Mouse (Mus musculus): Measurements from ENCODE around the gene Zfp119a.

Zfp119a gene

DNA sequence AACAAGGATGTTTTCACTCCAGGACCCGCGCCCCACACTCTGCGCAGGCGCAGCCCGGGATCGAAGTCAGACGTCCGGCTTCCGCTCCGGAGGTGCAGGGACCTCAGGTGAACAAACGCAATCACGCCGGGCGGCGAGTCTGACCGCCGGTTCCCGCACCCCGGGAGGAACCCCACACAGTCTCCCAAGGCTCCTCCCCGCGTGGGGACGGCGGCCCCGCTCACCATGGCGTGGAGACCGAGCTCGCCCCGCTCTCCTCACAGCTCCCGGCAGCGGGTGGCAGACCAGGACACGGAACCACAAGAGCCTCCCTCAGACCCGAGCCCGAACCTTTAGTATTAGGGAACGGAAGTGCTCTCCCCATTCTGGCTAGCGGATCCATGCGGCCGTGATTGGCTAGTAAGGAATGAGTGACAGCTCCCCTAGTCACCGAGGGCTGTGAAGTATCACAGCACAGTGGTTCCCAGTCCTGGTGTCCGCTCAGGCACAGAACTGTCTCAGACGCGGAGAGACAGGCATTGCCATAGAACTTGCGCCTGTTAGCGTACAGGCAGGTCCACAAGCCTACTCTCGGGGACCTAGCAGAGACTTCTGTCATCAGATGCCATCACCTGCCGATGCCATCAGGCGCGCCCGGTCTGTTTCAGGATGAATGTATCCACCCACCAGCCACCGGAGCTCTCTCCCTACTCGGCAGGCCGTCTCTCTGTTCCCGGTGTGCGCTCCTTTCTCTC, at the start of gene Zfp119a:
Zfp119a (minus strand) TSS at position 295 of the 734 bp plus-strand sequence.
- in situ Hi-C loops (cut with MboI, MseI) = loop anchor here (5.0 kb wide), 2 partner anchors 53 to 167 kb away; partner anchors contain the start of gene Pot1b (in 1 of the 2)

DNA sequence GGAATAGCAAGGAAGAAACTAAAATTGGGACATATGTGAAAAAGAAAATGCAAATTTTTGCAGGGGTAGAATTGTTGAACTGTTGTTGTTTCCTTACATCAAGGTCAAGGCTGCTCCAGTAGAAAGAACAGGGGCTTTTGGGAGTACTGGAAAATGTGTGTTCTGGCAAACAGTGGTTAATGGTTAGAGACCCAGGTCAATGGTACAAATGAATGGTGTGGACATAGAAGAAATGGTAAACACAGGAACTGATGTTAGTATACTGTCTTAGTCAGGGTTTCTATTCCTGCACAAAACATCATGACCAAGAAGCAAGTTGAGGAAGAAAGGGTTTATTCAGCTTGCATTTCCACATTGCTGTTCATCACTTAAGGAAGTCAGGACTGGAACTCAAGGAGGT, 27.9 kb upstream of the Zfp119a start:
- in situ Hi-C loops (cut with MboI, MseI) = no loop called here

DNA sequence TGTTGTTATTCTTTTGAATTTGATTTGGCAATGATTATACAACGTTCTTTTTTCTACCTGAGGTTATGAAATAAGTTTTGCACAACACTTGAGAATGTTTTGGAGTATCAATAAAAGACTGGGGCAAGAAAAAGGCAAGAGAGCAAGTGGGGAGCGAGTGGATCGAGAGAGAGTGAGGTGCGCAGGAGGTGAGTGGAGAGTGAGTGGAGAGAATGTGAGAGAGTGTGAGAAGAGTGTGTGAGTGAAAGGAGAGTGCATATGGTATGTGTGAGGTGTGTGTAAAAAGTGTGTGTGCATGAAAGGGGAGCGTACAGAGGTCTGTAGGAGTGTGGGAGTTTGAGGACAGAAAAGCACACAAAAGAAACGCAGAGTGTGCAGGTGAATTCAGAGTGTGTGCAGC, 25.4 kb upstream of the Zfp119a start:
- in situ Hi-C loops (cut with MboI, MseI) = no loop called here

DNA sequence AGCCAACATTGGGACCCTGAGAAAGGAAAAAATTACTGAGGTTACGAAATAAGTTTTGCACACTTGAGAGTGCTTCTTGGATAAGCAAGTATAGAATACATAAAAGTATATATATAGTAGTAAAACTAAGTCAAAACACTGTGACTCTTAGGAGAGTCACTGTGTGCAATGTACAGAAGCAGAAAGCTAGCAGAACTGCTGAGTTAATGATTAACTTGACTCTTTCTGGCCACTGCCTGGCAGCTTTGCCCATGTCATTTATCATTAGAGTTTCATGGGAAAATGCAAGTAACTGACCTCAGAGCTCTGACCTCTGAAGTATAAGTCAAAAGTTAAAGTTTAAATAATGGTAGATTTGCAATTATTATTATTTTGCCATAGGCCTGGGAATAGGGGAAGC, 25.0 kb upstream of the Zfp119a start:
- in situ Hi-C loops (cut with MboI, MseI) = no loop called here

DNA sequence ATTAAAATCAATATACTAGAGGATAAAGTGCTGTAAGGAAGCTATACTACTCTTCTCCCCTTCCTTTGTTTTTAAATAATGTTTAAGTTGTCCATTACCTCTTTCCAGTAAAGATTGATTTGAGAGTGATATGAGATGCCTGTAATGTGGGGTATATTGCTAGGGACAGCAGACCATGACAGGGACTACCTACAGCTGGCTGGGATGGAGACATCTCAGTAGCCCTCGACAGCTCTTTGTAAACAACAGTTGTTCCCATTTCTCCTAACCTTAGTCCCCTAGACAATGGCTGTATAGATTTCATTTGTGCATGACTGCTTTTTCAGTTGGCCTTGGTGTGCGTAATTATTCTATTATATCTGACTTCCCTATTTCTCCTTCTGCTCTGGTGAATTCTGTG, 24.4 kb upstream of the Zfp119a start:
- in situ Hi-C loops (cut with MboI, MseI) = no loop called here

DNA sequence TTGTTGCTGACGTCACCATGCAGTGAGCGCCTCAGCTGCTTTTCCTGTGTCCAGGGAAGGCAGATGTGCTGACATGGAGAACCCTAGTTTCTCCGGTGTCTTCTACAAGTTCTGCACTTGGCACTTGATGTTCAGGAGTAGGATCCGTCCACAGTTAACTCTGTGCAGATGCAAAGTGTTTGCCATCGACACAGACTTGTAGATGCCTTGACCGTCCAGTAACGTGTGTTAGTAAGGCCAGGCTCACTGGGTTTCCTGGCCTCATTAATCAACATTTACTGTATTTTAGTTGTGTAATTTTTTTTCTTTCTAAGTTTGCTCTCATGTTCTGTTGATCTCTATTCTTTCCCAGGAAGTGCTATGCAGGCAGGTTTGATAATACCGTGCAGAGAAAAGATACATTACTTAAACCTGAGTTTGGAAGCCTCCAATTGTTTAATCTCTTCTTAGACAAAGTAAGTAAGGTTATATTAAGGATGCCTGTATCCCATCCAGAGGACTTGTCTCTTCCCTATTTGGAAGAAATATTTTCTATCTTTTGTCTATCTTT, 13.8 kb upstream of the Zfp119a start:
- in situ Hi-C loops (cut with MboI, MseI) = loop anchor here (5.0 kb wide), 2 partner anchors 40 to 55 kb away; partner anchors contain the start of gene Zfp119b (in 1 of the 2)

DNA sequence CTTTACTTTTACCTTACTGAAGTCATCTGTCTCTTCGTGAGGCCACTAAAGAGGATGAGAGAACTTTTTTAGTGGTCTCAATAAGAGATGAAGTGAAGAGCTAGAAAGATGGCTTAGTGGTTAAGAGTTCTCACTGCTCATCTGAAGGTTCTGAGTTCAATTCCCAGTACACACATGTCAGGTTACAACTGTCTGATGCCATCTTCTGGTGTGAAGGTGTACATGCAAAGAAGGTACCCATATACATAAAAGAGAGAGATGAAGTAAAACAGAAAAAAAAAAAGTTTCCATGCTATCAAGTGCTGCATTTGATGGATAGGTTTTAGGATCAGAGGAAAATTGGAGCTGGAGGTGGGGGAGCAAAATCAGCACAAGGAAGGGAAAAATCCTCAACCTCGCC, 6.2 kb upstream of the Zfp119a start:
- in situ Hi-C loops (cut with MboI, MseI) = no loop called here

DNA sequence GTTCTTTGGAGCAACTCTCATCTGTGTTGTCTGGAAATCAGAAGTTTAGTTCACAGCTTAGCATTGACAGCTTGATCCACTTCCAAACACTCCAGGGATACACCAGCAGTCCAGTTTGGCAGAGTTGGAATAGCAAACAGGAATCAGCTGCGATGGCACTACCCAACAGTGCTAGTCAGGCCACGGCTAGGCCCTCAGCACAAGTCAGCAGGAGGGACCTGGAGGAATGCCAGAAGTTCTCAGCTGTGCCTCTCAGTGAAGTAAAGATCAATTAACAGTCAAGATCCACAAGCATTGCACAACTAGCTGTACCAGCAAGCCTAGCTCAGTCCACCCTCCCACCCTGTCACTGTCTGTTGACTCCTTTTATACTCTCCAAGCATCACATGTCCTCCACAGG, 4.9 kb upstream of the Zfp119a start:
- in situ Hi-C loops (cut with MboI, MseI) = no loop called here

DNA sequence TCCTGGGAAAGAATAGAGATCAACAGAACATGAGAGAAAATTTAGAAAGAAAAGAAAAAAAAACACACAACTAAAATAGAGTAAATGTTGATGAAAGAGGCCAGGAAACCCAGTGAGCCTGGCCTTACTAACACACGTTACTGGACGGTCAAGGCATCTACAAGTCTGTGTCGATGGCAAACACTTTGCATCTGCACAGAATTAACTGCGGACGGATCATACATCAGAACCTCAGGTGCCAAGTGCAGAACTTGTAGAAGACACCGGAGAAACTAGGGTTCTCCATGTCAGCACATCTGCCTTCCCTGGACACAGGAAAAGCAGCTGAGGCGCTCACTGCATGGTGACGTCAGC, 471 bp downstream of the Zfp119a start:
- in situ Hi-C loops (cut with MboI, MseI) = loop anchor here (5.0 kb wide), 2 partner anchors 54 to 166 kb away; partner anchors contain the start of gene Pot1b (in 1 of the 2)

DNA sequence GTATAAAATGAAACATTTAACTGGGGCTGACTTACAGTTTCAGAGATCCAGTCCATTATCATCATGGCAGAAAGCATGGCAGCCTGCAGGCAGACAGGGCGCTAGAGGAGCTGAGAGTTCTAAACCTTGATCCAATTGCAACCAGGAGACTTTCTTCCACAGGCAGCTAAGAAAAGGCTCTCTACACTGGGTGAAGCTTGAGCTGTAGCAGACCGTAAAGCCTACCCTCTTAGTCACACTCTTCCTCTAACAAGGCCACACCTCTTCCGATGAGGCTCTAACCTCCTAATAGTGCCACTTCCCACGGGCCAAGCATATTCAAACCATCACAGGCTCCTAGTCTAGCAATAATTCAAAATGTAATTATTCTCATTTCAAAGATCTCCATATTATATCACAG, 1.5 kb downstream of the Zfp119a start:
- in situ Hi-C loops (cut with MboI, MseI) = loop anchor here (5.0 kb wide), 2 partner anchors 55 to 165 kb away; partner anchors contain the start of gene Pot1b (in 1 of the 2)

DNA sequence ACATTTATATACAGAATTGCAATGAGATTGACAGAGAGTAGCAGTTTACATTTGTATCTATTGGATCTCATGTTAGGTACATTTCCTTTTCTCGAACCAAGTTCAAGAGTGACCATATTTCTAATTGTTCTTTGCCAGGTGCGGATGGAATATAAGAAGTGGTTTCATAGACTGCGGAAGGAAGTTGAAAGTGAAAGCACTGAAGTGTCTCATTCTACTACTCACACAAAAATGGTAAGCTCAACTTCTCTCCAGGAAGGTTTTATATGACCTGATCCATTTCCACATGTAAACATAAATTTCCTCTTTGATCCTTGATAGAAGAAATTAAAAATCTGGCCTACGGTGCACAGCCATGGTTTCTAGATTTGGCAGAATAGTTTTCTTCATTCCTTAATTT, 35.7 kb downstream of the Zfp119a start:
- in situ Hi-C loops (cut with MboI, MseI) = no loop called here

DNA sequence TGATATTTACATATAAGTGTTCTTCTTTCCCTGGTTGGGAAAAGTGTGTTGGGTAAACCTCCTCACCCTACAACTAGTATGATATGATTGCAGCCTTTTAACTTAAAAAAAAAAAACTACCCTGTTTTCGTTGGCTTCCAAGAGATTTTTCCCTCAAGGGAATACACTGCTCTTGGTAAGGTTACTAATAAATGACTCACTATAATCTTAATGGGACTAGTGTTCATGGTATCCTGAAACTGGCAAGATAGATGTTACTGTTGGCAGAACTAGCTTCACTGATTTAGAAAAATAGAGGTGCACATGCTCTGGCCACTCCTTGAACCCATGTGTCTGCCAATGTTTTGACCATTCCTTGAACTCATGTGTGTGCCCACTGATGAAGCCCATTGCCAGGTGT, 57.2 kb downstream of the Zfp119a start:
- in situ Hi-C loops (cut with MboI, MseI) = loop anchor here in 1 of 2 experiments (5.0 kb wide), 1 partner anchor 41 kb away; no protein-coding TSS in a partner anchor

DNA sequence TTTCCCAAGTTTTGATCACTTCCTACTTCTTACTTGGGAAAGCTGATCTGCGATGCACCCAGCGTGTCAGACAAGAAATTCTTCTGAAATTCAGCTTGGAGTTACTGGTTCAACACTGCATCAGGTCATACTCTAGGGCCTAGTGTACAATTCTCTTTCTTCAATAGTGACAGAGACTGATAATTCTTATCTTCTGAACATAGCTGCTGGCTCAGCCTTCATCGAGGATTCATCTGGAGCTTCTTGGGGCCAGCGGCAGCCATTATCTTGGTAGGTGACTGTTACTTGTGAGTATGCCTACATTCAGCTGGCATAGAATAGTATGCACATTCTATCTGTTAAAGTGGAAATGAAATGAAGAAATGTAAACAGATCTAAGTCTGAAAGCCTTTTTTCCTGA, 61.9 kb downstream of the Zfp119a start:
- in situ Hi-C loops (cut with MboI, MseI) = no loop called here

Data from T-helper 17 cell (primary cell).